17 mouse cellular contexts compared by ENCODE assay signal in the genomic region with DNA sequence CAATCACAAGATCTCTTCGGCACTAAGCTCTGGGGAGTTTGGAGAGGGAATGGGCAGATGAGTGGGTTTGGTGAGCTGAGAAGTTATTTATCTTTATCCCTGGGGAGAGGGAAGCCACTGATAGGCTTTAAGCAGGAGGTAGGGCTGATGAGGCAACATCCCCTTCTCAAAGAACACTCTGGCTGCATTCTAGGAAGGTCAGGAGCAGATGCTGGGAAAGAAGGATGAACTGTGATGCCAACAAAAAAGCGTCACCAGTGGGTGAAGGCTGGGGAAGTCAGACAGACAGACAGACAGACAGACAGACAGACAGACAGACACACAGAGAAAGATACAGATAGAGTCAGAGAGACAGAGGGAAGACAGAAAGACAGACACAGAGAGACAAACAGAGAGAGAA.
"Had no signal": no experiment of that assay in that cellular context is flagged by ENCODE, and none has a peak within 500 bp of the region (broad histone marks: within the 10 kb centered on the region; RNA-seq: fewer than 3 reads in every experiment).

No protein-coding gene starts in this region.

- H3K27ac ChIP-seq: midbrain, embryonic 10.5 days; midbrain, embryonic 12.5 days; neural tube, embryonic 13.5 days; neural tube, embryonic 15.5 days; stomach, embryonic 15.5 days; stomach, postnatal 0 days had no signal

- H3K36me3 ChIP-seq: midbrain, embryonic 10.5 days; midbrain, embryonic 12.5 days; neural tube, embryonic 13.5 days; neural tube, embryonic 15.5 days; stomach, embryonic 15.5 days had no signal

- DNase-seq: lung, adult 18-20 months; lung, embryonic 14.5 days; lung, postnatal 10 days; lung, postnatal 4 days; midbrain, embryonic 14.5 days; right cerebral cortex, postnatal 14 days; thymus, adult 2 months; thymus, postnatal 25 days; thymus, postnatal 4 days had no signal

- H3K9ac ChIP-seq: lung, embryonic 14.5 days; midbrain, embryonic 12.5 days; neural tube, embryonic 13.5 days; neural tube, embryonic 15.5 days; stomach, embryonic 15.5 days had no signal

- ATAC-seq: midbrain, embryonic 16.5 days had no signal

- H3K4me2 ChIP-seq: lung, embryonic 14.5 days; midbrain, embryonic 12.5 days; neural tube, embryonic 13.5 days; neural tube, embryonic 15.5 days; stomach, embryonic 15.5 days had no signal

- H3K27me3 ChIP-seq: midbrain, embryonic 12.5 days; neural tube, embryonic 13.5 days; neural tube, embryonic 15.5 days; stomach, embryonic 15.5 days had no signal

- H3K4me3 ChIP-seq: midbrain, embryonic 10.5 days; midbrain, embryonic 12.5 days; myocyte; neural tube, embryonic 13.5 days; neural tube, embryonic 15.5 days; stomach, embryonic 15.5 days had no signal

- H3K4me1 ChIP-seq: stomach, embryonic 15.5 days had no signal

- H3K9me3 ChIP-seq: midbrain, embryonic 10.5 days; midbrain, embryonic 12.5 days; neural tube, embryonic 13.5 days; neural tube, embryonic 15.5 days; stomach, embryonic 15.5 days had no signal
